9 mouse cellular contexts compared by ENCODE assay signal in genomic region chr13:11563224-11564024, GRCm38 (mm10).
DNase-seq lines count a peak whose midpoint lies in the region; ATAC-seq and TF ChIP-seq lines count a peak whose summit lies in the region.
"Had no signal": no experiment of that assay in that cellular context is flagged by ENCODE, and none has a peak within 500 bp of the region (broad histone marks: within the 10 kb centered on the region; RNA-seq: fewer than 3 reads in every experiment).

No protein-coding gene starts in this region.

- H3K9ac ChIP-seq in MEL (ENCODE audit: control insufficient read depth, low read depth, low read length, poor library complexity, severe bottlenecking) = no peak overlapping the region
- no peak overlapping the region for H3K9ac ChIP-seq in forebrain, embryonic 14.5 days (ENCODE audit: low read length)
- no peak overlapping the region for H3K9ac ChIP-seq in hindbrain, postnatal 0 days (replicated peaks; ENCODE audit: low read length)
- H3K9ac ChIP-seq: embryonic facial prominence, embryonic 15.5 days had no signal

- TF ChIP-seq CTCF in MEL (IDR thresholded peaks at IDR 0.05 in 2 of 3, conservative IDR thresholded peaks at IDR 0.05 in 1 of 3; ENCODE audit: control insufficient read depth in 1 of 3, insufficient read depth in 1 of 3, low read depth in 2 of 3, low read length in 3 of 3, poor library complexity in 1 of 3, severe bottlenecking in 1 of 3) = peak in 2 of 3 experiments; percentile 49 to 53; a peak in 4 of 6 replicates
- TF ChIP-seq CTCF in hindbrain, postnatal 0 days (IDR thresholded peaks at IDR 0.05; ENCODE audit: low read depth) = peak; percentile 81

- no peak for TF ChIP-seq EP300 in MEL (IDR thresholded peaks at IDR 0.05; ENCODE audit: low read depth in 1 of 2, low read length in 2 of 2)

- TF ChIP-seq POLR2A in MEL (IDR thresholded peaks at IDR 0.05; ENCODE audit: control insufficient read depth in 1 of 2, insufficient read depth in 1 of 2, low read depth in 1 of 2, low read length in 2 of 2, poor library complexity in 1 of 2) = no peak

- WGBS in forebrain, embryonic 14.5 days = 33% methylated on average over 1 of the region's 1 CpGs
- 18% methylated on average over 1 of the region's 1 CpGs for WGBS in hindbrain, postnatal 0 days

- peak; percentile 17 for DNase-seq in MEL (ENCODE audit: low read depth, low spot score)
- DNase-seq in c-Kit-positive CD71-negative TER-119-negative erythroid progenitor cells, embryonic 14.5 days (ENCODE audit: low read depth) = peak; percentile 8
- DNase-seq in forebrain, embryonic 14.5 days (ENCODE audit: low spot score) = peak; percentile 88
- DNase-seq in hindbrain, postnatal 0 days (ENCODE audit: low spot score) = peak; percentile 89
- DNase-seq in left cerebral cortex, adult 18-20 months (ENCODE audit: low spot score in 2 of 2) = peak; percentile 73 to 79
- peak; percentile 56 to 66 for DNase-seq in right cerebral cortex, postnatal 36 days (ENCODE audit: low spot score in 2 of 2)

- no peaks in the 10 kb centered on the region for H3K27me3 ChIP-seq in MEL (ENCODE audit: control insufficient read depth in 1 of 2, insufficient read depth in 2 of 2, low read length in 2 of 2)
- H3K27me3 ChIP-seq in forebrain, embryonic 14.5 days (replicated peaks; ENCODE audit: control insufficient read depth, insufficient read depth, low read length) = no peaks in the 10 kb centered on the region
- H3K27me3 ChIP-seq in hindbrain, postnatal 0 days (ENCODE audit: insufficient read depth, low read length) = no peaks in the 10 kb centered on the region
- H3K27me3 ChIP-seq: embryonic facial prominence, embryonic 15.5 days had no signal

- H3K36me3 ChIP-seq in MEL (ENCODE audit: control insufficient read depth in 1 of 2, insufficient read depth in 2 of 2, low read length in 2 of 2) = no peaks in the 10 kb centered on the region
- H3K36me3 ChIP-seq in forebrain, embryonic 14.5 days (ENCODE audit: control insufficient read depth, insufficient read depth, low read length) = no peaks in the 10 kb centered on the region
- H3K36me3 ChIP-seq in hindbrain, postnatal 0 days (ENCODE audit: insufficient read depth, low read length) = no peaks in the 10 kb centered on the region
- H3K36me3 ChIP-seq: embryonic facial prominence, embryonic 15.5 days had no signal

- no peak overlapping the region for H3K4me3 ChIP-seq in MEL (ENCODE audit: control insufficient read depth in 1 of 2, insufficient read depth in 1 of 2, low read depth in 2 of 2, low read length in 2 of 2)
- no peak overlapping the region for H3K4me3 ChIP-seq in forebrain, embryonic 14.5 days (ENCODE audit: low read depth, low read length)
- no peak overlapping the region for H3K4me3 ChIP-seq in hindbrain, postnatal 0 days (ENCODE audit: low read length)
- H3K4me3 ChIP-seq: embryonic facial prominence, embryonic 15.5 days had no signal

- H3K4me2 ChIP-seq in forebrain, embryonic 14.5 days (ENCODE audit: low read length) = no peak overlapping the region
- H3K4me2 ChIP-seq in hindbrain, postnatal 0 days (ENCODE audit: low read depth, low read length) = no peak overlapping the region
- H3K4me2 ChIP-seq: embryonic facial prominence, embryonic 15.5 days had no signal

- H3K79me2 ChIP-seq in MEL (ENCODE audit: control insufficient read depth, insufficient read depth, low read length, poor library complexity) = no peaks in the 10 kb centered on the region

- peak; percentile 88 for ATAC-seq in forebrain, embryonic 14.5 days
- ATAC-seq in hindbrain, postnatal 0 days = peak; percentile 87
- peak; percentile 66 for ATAC-seq in megakaryocyte progenitor cell, adult 5-6 weeks (replicated peaks; ENCODE audit: poor library complexity)
- ATAC-seq in erythroid progenitor cell, adult 5-6 weeks (replicated peaks; ENCODE audit: low FRiP score, poor library complexity, severe bottlenecking) = no peak

- H3K4me1 ChIP-seq in MEL (ENCODE audit: control insufficient read depth in 1 of 2, insufficient read depth in 2 of 2, low read length in 2 of 2) = no peaks in the 10 kb centered on the region
- H3K4me1 ChIP-seq in forebrain, embryonic 14.5 days (ENCODE audit: control insufficient read depth, insufficient read depth, low read length) = no peaks in the 10 kb centered on the region
- H3K4me1 ChIP-seq in hindbrain, postnatal 0 days (ENCODE audit: insufficient read depth, low read length) = no peaks in the 10 kb centered on the region
- H3K4me1 ChIP-seq: embryonic facial prominence, embryonic 15.5 days had no signal

- no peaks in the 10 kb centered on the region for H3K9me3 ChIP-seq in MEL (replicated peaks; ENCODE audit: insufficient read depth, low read length)
- no peaks in the 10 kb centered on the region for H3K9me3 ChIP-seq in forebrain, embryonic 14.5 days (replicated peaks; ENCODE audit: control insufficient read depth, low read length)
- no peaks in the 10 kb centered on the region for H3K9me3 ChIP-seq in hindbrain, postnatal 0 days (ENCODE audit: low read length)
- H3K9me3 ChIP-seq: embryonic facial prominence, embryonic 15.5 days had no signal

- peak; percentile 66 for TF ChIP-seq RAD21 in MEL (IDR thresholded peaks at IDR 0.05; ENCODE audit: low read depth, low read length)

- no peak overlapping the region for H3K27ac ChIP-seq in MEL (ENCODE audit: control insufficient read depth, low read depth, low read length)
- no peak overlapping the region for H3K27ac ChIP-seq in forebrain, embryonic 14.5 days (ENCODE audit: low read depth, low read length)
- no peak overlapping the region for H3K27ac ChIP-seq in hindbrain, postnatal 0 days
- H3K27ac ChIP-seq: embryonic facial prominence, embryonic 15.5 days had no signal

TF ChIP-seq in MEL, 35 proteins besides CTCF, POLR2A, EP300 and RAD21:
- TF ChIP-seq SMC3 (IDR thresholded peaks at IDR 0.05; ENCODE audit: low read depth, low read length) = peak; percentile 50; the same call in 1 of the 2 replicates
- TF ChIP-seq MAZ (IDR thresholded peaks at IDR 0.05; ENCODE audit: low read depth, low read length) = no peak
- 0 out of 2 replicates have a peak, but pooled peaks have one; percentile 14 for TF ChIP-seq ZC3H11A (IDR thresholded peaks at IDR 0.05; ENCODE audit: low read depth, low read length)

Comparison
In these comparisons a context has a peak if more than half of its experiments do, and no peak if none do; other contexts are left out.
1. DNase-seq: peak in every context shown above with its lines; median percentile 89 in hindbrain, postnatal 0 days; 88 in forebrain, embryonic 14.5 days; 76 in left cerebral cortex, adult 18-20 months; 61 in right cerebral cortex, postnatal 36 days; 17 in MEL; 8 in c-Kit-positive CD71-negative TER-119-negative erythroid progenitor cells, embryonic 14.5 days.